Mouse (Mus musculus): ENCODE measurements around the gene Efcab2. TPM values are rescaled to one million over a fixed set of nuclear protein-coding genes. Genes with fewer than 3 reads are reported as not detected.

Efcab2 gene
- 9.6 TPM for polyA plus RNA-seq (2014; fragmentation: Illumina TruSeq; extraction: RNeasy Lipid Tissue Mini Kit (QIAGEN cat#74804); ENCODE audit: low read depth, low replicate concordance)

GRCm38 (mm10) chr1:178405951-178406711 is at the start of gene Efcab2:
TSS of gene Efcab2 (plus strand) at chr1:178406085.

GRCm38 (mm10) chr1:178528431-178529351 is 122.8 kb downstream of the Efcab2 start, which contains the start of gene Kif26b:
TSS of gene Kif26b (plus strand) at chr1:178529125.

Other genes with a start within 250 kb of the Efcab2 start
- 56.4 TPM for gene Desi2, start 218.7 kb upstream of the Efcab2 start, polyA plus RNA-seq (2014; fragmentation: Illumina TruSeq; extraction: RNeasy Lipid Tissue Mini Kit (QIAGEN cat#74804); ENCODE audit: low read depth, low replicate concordance)
- gene Cox20, start 87.0 kb upstream of the Efcab2 start, polyA plus RNA-seq (2014; fragmentation: Illumina TruSeq; extraction: RNeasy Lipid Tissue Mini Kit (QIAGEN cat#74804); ENCODE audit: low read depth, low replicate concordance), result 666 TPM
- 1,067 TPM for gene Hnrnpu, start 68.3 kb upstream of the Efcab2 start, polyA plus RNA-seq (2014; fragmentation: Illumina TruSeq; extraction: RNeasy Lipid Tissue Mini Kit (QIAGEN cat#74804); ENCODE audit: low read depth, low replicate concordance)
- gene Kif26b, start 123.0 kb downstream of the Efcab2 start, polyA plus RNA-seq (2014; fragmentation: Illumina TruSeq; extraction: RNeasy Lipid Tissue Mini Kit (QIAGEN cat#74804); ENCODE audit: low read depth, low replicate concordance), result 0.28 TPM